Mouse (Mus musculus): Measurements from ENCODE around the gene Pip4p1. TPM values are rescaled to one million over a fixed set of nuclear protein-coding genes. Genes with fewer than 3 reads are reported as not detected.
"Not testable (repeated sequence)": the region's sequence is repeated elsewhere in the genome, so short reads cannot be mapped to it uniquely, and the experiment has no call there.

Pip4p1 gene
- polyA plus RNA-seq, 1 experiment from 2014 or later = 30.3 TPM

GRCm38 (mm10) chr14:50945526-50945925, 14.9 kb upstream of the Pip4p1 start:
- H3K4me1 ChIP-seq (ENCODE audit: control insufficient read depth, insufficient read depth, low read length); H3K27ac ChIP-seq (ENCODE audit: low read depth, low read length); ATAC-seq (replicated peaks; ENCODE audit: insufficient number of reproducible peaks, low FRiP score, low TSS enrichment); H3K9ac ChIP-seq (ENCODE audit: low read depth, low read length); H3K27me3 ChIP-seq (ENCODE audit: control insufficient read depth, insufficient read depth, low read length); H3K9me3 ChIP-seq (replicated peaks; ENCODE audit: control insufficient read depth, low read length); H3K36me3 ChIP-seq (ENCODE audit: control insufficient read depth, insufficient read depth, low read length): not testable (repeated sequence)
- peak overlapping the region; percentile 66 for H3K4me2 ChIP-seq
- H3K4me3 ChIP-seq (ENCODE audit: low read depth, low read length) = peak overlapping the region; percentile 52
- WGBS (ENCODE audit: insufficient replicate concordance) = 37% methylated on average over 3 of the region's 3 CpGs

- H3K27ac ChIP-seq (ENCODE audit: low read depth, low read length) = peak overlapping the region; percentile 85
- WGBS (ENCODE audit: insufficient replicate concordance) = 9% methylated on average over 6 of the region's 6 CpGs
Observed at GRCm38 (mm10) chr14:50945081-50945480, 14.4 kb upstream of the Pip4p1 start.

GRCm38 (mm10) chr14:50944668-50945033, 14.0 kb upstream of the Pip4p1 start:
- Histone ChIP-seq H3K4me3 (ENCODE audit: low read depth, low read length) (peak overlapping the region; percentile 52), H3K27ac (ENCODE audit: low read depth, low read length) (peak overlapping the region; percentile 85), H3K9ac (ENCODE audit: low read depth, low read length) (peak overlapping the region; percentile 71), H3K4me2 (peak overlapping the region; percentile 66)
- H3K36me3 ChIP-seq (ENCODE audit: control insufficient read depth, insufficient read depth, low read length); H3K9me3 ChIP-seq (replicated peaks; ENCODE audit: control insufficient read depth, low read length); H3K27me3 ChIP-seq (ENCODE audit: control insufficient read depth, insufficient read depth, low read length); H3K4me1 ChIP-seq (ENCODE audit: control insufficient read depth, insufficient read depth, low read length): not testable (repeated sequence)
- WGBS (ENCODE audit: insufficient replicate concordance) = under 1% methylated on average over 14 of the region's 15 CpGs
- peak; percentile 90 for ATAC-seq (replicated peaks; ENCODE audit: insufficient number of reproducible peaks, low FRiP score, low TSS enrichment)

More at GRCm38 (mm10) chr14:50945081-50945480, 14.4 kb upstream of the Pip4p1 start:
- peak overlapping the region; percentile 71 for H3K9ac ChIP-seq (ENCODE audit: low read depth, low read length)
- H3K4me1 ChIP-seq (ENCODE audit: control insufficient read depth, insufficient read depth, low read length); H3K36me3 ChIP-seq (ENCODE audit: control insufficient read depth, insufficient read depth, low read length); H3K9me3 ChIP-seq (replicated peaks; ENCODE audit: control insufficient read depth, low read length); H3K27me3 ChIP-seq (ENCODE audit: control insufficient read depth, insufficient read depth, low read length); ATAC-seq (replicated peaks; ENCODE audit: insufficient number of reproducible peaks, low FRiP score, low TSS enrichment): not testable (repeated sequence)
- peak overlapping the region; percentile 66 for H3K4me2 ChIP-seq
- peak overlapping the region; percentile 52 for H3K4me3 ChIP-seq (ENCODE audit: low read depth, low read length)

GRCm38 (mm10) chr14:50943932-50944667, 13.4 kb upstream of the Pip4p1 start, which contains the start of gene Gm49342:
TSS of gene Gm49342 (plus strand) at chr14:50944517.
- 15% methylated on average over 31 of the region's 31 CpGs for WGBS (ENCODE audit: insufficient replicate concordance)
- no peaks in the 10 kb centered on the region for H3K36me3 ChIP-seq (ENCODE audit: control insufficient read depth, insufficient read depth, low read length)
- ATAC-seq (replicated peaks; ENCODE audit: insufficient number of reproducible peaks, low FRiP score, low TSS enrichment) = peak; percentile 97

GRCm38 (mm10) chr14:50938940-50939339, 8.3 kb upstream of the Pip4p1 start:
- no peaks in the 10 kb centered on the region for H3K27me3 ChIP-seq (ENCODE audit: control insufficient read depth, insufficient read depth, low read length)
- no peak overlapping the region for H3K4me2 ChIP-seq
- 36% methylated on average over 2 of the region's 2 CpGs for WGBS (ENCODE audit: insufficient replicate concordance)

More at GRCm38 (mm10) chr14:50943932-50944667, 13.4 kb upstream of the Pip4p1 start, which contains the start of gene Gm49342:
- peak within 1 kb of the TSS; percentile 71 for H3K9ac ChIP-seq (ENCODE audit: low read depth, low read length)
- H3K4me1 ChIP-seq (ENCODE audit: control insufficient read depth, insufficient read depth, low read length) = no peaks in the 10 kb centered on the region
- H3K27me3 ChIP-seq (ENCODE audit: control insufficient read depth, insufficient read depth, low read length) = no peaks in the 10 kb centered on the region
- H3K4me3 ChIP-seq (ENCODE audit: low read depth, low read length) = peak within 1 kb of the TSS; percentile 52
- H3K4me2 ChIP-seq = peak within 1 kb of the TSS; percentile 66
- no peaks in the 10 kb centered on the region for H3K9me3 ChIP-seq (replicated peaks; ENCODE audit: control insufficient read depth, low read length)
- H3K27ac ChIP-seq (ENCODE audit: low read depth, low read length) = peak within 1 kb of the TSS; percentile 85

GRCm38 (mm10) chr14:50938119-50938908, 7.7 kb upstream of the Pip4p1 start:
- H3K4me1 ChIP-seq (ENCODE audit: control insufficient read depth, insufficient read depth, low read length) = no peaks in the 10 kb centered on the region
- no peak for ATAC-seq (replicated peaks; ENCODE audit: insufficient number of reproducible peaks, low FRiP score, low TSS enrichment)
- no peaks in the 10 kb centered on the region for H3K36me3 ChIP-seq (ENCODE audit: control insufficient read depth, insufficient read depth, low read length)
- no peak overlapping the region for H3K9ac ChIP-seq (ENCODE audit: low read depth, low read length)
- H3K9me3 ChIP-seq (replicated peaks; ENCODE audit: control insufficient read depth, low read length) = no peaks in the 10 kb centered on the region
- no peaks in the 10 kb centered on the region for H3K27me3 ChIP-seq (ENCODE audit: control insufficient read depth, insufficient read depth, low read length)
- no peak overlapping the region for H3K4me3 ChIP-seq (ENCODE audit: low read depth, low read length)
- no peak overlapping the region for H3K27ac ChIP-seq (ENCODE audit: low read depth, low read length)
- H3K4me2 ChIP-seq = no peak overlapping the region
- 83% methylated on average over 3 of the region's 3 CpGs for WGBS (ENCODE audit: insufficient replicate concordance)

More at GRCm38 (mm10) chr14:50938940-50939339, 8.3 kb upstream of the Pip4p1 start:
- Histone ChIP-seq H3K36me3 (ENCODE audit: control insufficient read depth, insufficient read depth, low read length) (no peaks in the 10 kb centered on the region), H3K27ac (ENCODE audit: low read depth, low read length) (no peak overlapping the region), H3K9ac (ENCODE audit: low read depth, low read length) (no peak overlapping the region), H3K4me3 (ENCODE audit: low read depth, low read length) (no peak overlapping the region), H3K4me1 (ENCODE audit: control insufficient read depth, insufficient read depth, low read length) (no peaks in the 10 kb centered on the region), H3K9me3 (replicated peaks; ENCODE audit: control insufficient read depth, low read length) (no peaks in the 10 kb centered on the region)
- ATAC-seq (replicated peaks; ENCODE audit: insufficient number of reproducible peaks, low FRiP score, low TSS enrichment) = no peak

- Histone ChIP-seq H3K27ac (ENCODE audit: low read depth, low read length) (no peak overlapping the region), H3K27me3 (ENCODE audit: control insufficient read depth, insufficient read depth, low read length) (no peaks in the 10 kb centered on the region), H3K36me3 (ENCODE audit: control insufficient read depth, insufficient read depth, low read length) (no peaks in the 10 kb centered on the region), H3K4me3 (ENCODE audit: low read depth, low read length) (no peak overlapping the region), H3K9ac (ENCODE audit: low read depth, low read length) (no peak overlapping the region), H3K4me2 (no peak overlapping the region), H3K4me1 (ENCODE audit: control insufficient read depth, insufficient read depth, low read length) (no peaks in the 10 kb centered on the region), H3K9me3 (replicated peaks; ENCODE audit: control insufficient read depth, low read length) (no peaks in the 10 kb centered on the region)
- no peak for ATAC-seq (replicated peaks; ENCODE audit: insufficient number of reproducible peaks, low FRiP score, low TSS enrichment)
- WGBS (ENCODE audit: insufficient replicate concordance) = 62% methylated on average over 1 of the region's 1 CpGs
Observed at GRCm38 (mm10) chr14:50936649-50937048, 6.0 kb upstream of the Pip4p1 start.

- Histone ChIP-seq H3K4me1 (ENCODE audit: control insufficient read depth, insufficient read depth, low read length) (peaks cover 7% of the 10 kb centered on the region), H3K27me3 (ENCODE audit: control insufficient read depth, insufficient read depth, low read length) (no peaks in the 10 kb centered on the region), H3K9me3 (replicated peaks; ENCODE audit: control insufficient read depth, low read length) (no peaks in the 10 kb centered on the region), H3K9ac (ENCODE audit: low read depth, low read length) (peak overlapping the region; percentile 79), H3K4me2 (peak overlapping the region; percentile 87), H3K27ac (ENCODE audit: low read depth, low read length) (peak overlapping the region; percentile 89), H3K36me3 (ENCODE audit: control insufficient read depth, insufficient read depth, low read length) (peaks cover 18% of the 10 kb centered on the region), H3K4me3 (ENCODE audit: low read depth, low read length) (peak overlapping the region; percentile 97)
- 13% methylated on average over 12 of the region's 12 CpGs for WGBS (ENCODE audit: insufficient replicate concordance)
- no peak for ATAC-seq (replicated peaks; ENCODE audit: insufficient number of reproducible peaks, low FRiP score, low TSS enrichment)
Observed at GRCm38 (mm10) chr14:50931493-50932020, 901 bp upstream of the Pip4p1 start.
